Comparison of ENCODE assay signal across 18 mouse cellular contexts in the genomic region with DNA sequence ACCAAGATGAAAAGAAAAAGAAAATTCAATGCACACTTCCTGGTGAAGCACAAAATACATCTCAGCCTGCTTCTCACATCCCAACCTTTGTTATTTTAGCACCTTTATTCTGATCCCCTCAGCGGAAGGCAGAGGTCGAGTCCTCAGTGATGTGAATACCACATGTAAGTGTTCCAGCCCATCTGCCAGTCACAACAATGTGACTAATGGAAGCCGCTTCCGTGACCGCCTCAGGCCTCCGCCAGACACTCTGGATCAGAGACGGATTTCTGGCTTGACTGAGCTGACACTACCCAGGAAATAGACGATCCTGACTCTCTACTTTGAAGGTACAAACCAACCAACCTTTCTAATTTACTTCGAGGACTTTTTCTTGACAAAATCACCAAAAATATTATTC. TPM values are rescaled to one million over a fixed set of nuclear protein-coding genes. Genes with fewer than 3 reads are reported as not detected.
DNase-seq lines count a peak whose midpoint lies in the region; ATAC-seq lines count a peak whose summit lies in the region.
"Had no signal": no experiment of that assay in that cellular context is flagged by ENCODE, and none has a peak within 500 bp of the region (broad histone marks: within the 10 kb centered on the region; RNA-seq: fewer than 3 reads in every experiment).

No protein-coding gene starts in this region.

- no peak overlapping the region for H3K9ac ChIP-seq in lung, embryonic 15.5 days
- no peak overlapping the region for H3K9ac ChIP-seq in heart, embryonic 15.5 days
- no peak overlapping the region for H3K9ac ChIP-seq in stomach, embryonic 16.5 days (ENCODE audit: low read length)
- H3K9ac ChIP-seq: midbrain, embryonic 13.5 days had no signal

- H3K4me3 ChIP-seq in lung, embryonic 15.5 days: no peak overlapping the region
- H3K4me3 ChIP-seq in heart, embryonic 15.5 days: no peak overlapping the region
- no peak overlapping the region for H3K4me3 ChIP-seq in stomach, embryonic 16.5 days (replicated peaks; ENCODE audit: low read length)
- H3K4me3 ChIP-seq: embryonic facial prominence, embryonic 10.5 days; hindbrain, embryonic 10.5 days; midbrain, embryonic 13.5 days had no signal

- H3K4me2 ChIP-seq in lung, embryonic 15.5 days: no peak overlapping the region
- H3K4me2 ChIP-seq in heart, embryonic 15.5 days: no peak overlapping the region
- no peak overlapping the region for H3K4me2 ChIP-seq in stomach, embryonic 16.5 days (ENCODE audit: low read depth, low read length)
- H3K4me2 ChIP-seq: midbrain, embryonic 13.5 days had no signal

- H3K27ac ChIP-seq in lung, embryonic 15.5 days: peak overlapping the region; percentile 6
- H3K27ac ChIP-seq in heart, embryonic 15.5 days: peak overlapping the region; percentile 33; the same call in 1 of the 2 replicates
- peak overlapping the region; percentile 29; the same call in 1 of the 2 replicates for H3K27ac ChIP-seq in stomach, embryonic 16.5 days (ENCODE audit: low read length)
- H3K27ac ChIP-seq: embryonic facial prominence, embryonic 10.5 days; hindbrain, embryonic 10.5 days; midbrain, embryonic 13.5 days had no signal

- no peaks in the 10 kb centered on the region for H3K27me3 ChIP-seq in lung, embryonic 15.5 days
- no peaks in the 10 kb centered on the region for H3K27me3 ChIP-seq in heart, embryonic 15.5 days
- no peaks in the 10 kb centered on the region for H3K27me3 ChIP-seq in stomach, embryonic 16.5 days (ENCODE audit: control insufficient read depth, insufficient read depth, low read length)
- H3K27me3 ChIP-seq: midbrain, embryonic 13.5 days had no signal

- no peak for DNase-seq in lung, postnatal 4 days
- peak; percentile 60 to 82 for DNase-seq in heart, adult 18-20 months
- no peak for DNase-seq in layer of hippocampus, postnatal 36 days
- DNase-seq: adrenal gland, postnatal 14 days; cerebellum, adult 8-10 months; kidney, postnatal 25 days; right cerebral cortex, adult 18-20 months; spleen, adult 18-20 months had no signal

- ATAC-seq in lung, embryonic 15.5 days (ENCODE audit: borderline replicate concordance, extremely low read depth, low FRiP score, low TSS enrichment): no peak
- no peak for ATAC-seq in heart, embryonic 15.5 days (replicated peaks; ENCODE audit: insufficient number of reproducible peaks, insufficient read depth, low FRiP score, low read depth)
- no peak for ATAC-seq in stomach, embryonic 16.5 days (ENCODE audit: insufficient read depth, low FRiP score)
- no peak for ATAC-seq in granulocyte monocyte progenitor cell, adult 5-6 weeks (replicated peaks; ENCODE audit: poor library complexity, severe bottlenecking)
- ATAC-seq: forebrain, embryonic 16.5 days; inflammation-experienced regulatory T-cells, adult 6 months; midbrain, embryonic 13.5 days had no signal

- WGBS in lung, embryonic 15.5 days: 69% methylated on average over 9 of the region's 9 CpGs
- WGBS in heart, embryonic 15.5 days: 68% methylated on average over 9 of the region's 9 CpGs
- 71% methylated on average over 9 of the region's 9 CpGs for WGBS in stomach, embryonic 16.5 days

- no peaks in the 10 kb centered on the region for H3K36me3 ChIP-seq in lung, embryonic 15.5 days
- no peaks in the 10 kb centered on the region for H3K36me3 ChIP-seq in heart, embryonic 15.5 days
- no peaks in the 10 kb centered on the region for H3K36me3 ChIP-seq in stomach, embryonic 16.5 days (ENCODE audit: control insufficient read depth, insufficient read depth, low read length)
- H3K36me3 ChIP-seq: embryonic facial prominence, embryonic 10.5 days; hindbrain, embryonic 10.5 days; midbrain, embryonic 13.5 days had no signal

- H3K9me3 ChIP-seq in lung, embryonic 15.5 days: no peaks in the 10 kb centered on the region
- H3K9me3 ChIP-seq in heart, embryonic 15.5 days (replicated peaks): no peaks in the 10 kb centered on the region
- H3K9me3 ChIP-seq in stomach, embryonic 16.5 days (replicated peaks; ENCODE audit: control insufficient read depth, low read length): no peaks in the 10 kb centered on the region
- H3K9me3 ChIP-seq: embryonic facial prominence, embryonic 10.5 days; hindbrain, embryonic 10.5 days; midbrain, embryonic 13.5 days had no signal

- H3K4me1 ChIP-seq in lung, embryonic 15.5 days: peaks cover 26% of the 10 kb centered on the region
- H3K4me1 ChIP-seq in heart, embryonic 15.5 days (replicated peaks): peaks cover 18% of the 10 kb centered on the region
- H3K4me1 ChIP-seq in stomach, embryonic 16.5 days (ENCODE audit: control insufficient read depth, insufficient read depth, low read length): peaks cover 8% of the 10 kb centered on the region
- H3K4me1 ChIP-seq: hindbrain, embryonic 10.5 days; midbrain, embryonic 13.5 days had no signal

RNA-seq across cellular contexts. Expression of a gene that starts 20.0 kb away (rescaled TPM):
- 0.44 and 0.50 TPM in 2 replicates for polyA plus RNA-seq in lung, embryonic 15.5 days (2015; fragmentation: Nextera tagmentation; extraction: Ambion mirVana)
- under 1 TPM; 0.30 to 0.41 TPM for total RNA-seq in heart, adult 18-20 months (2021)
- 0.23 and 0.53 TPM in 2 replicates for polyA plus RNA-seq in heart, embryonic 15.5 days (2015; fragmentation: Nextera tagmentation; extraction: Ambion mirVana)
- 0.37 and 0.45 TPM in 2 replicates for polyA plus RNA-seq in stomach, embryonic 16.5 days (2015; fragmentation: Nextera tagmentation; extraction: Ambion mirVana)
- total RNA-seq in granulocyte monocyte progenitor cell, adult 5-6 weeks (2014; fragmentation: Nextera tagmentation): not detected in 2 replicates
- total RNA-seq in granulocyte monocyte progenitor cell, adult 5-6 weeks (2017): not detected in 2 replicates
- under 1 TPM; 0.27 to 0.56 TPM for total RNA-seq in layer of hippocampus, postnatal 36 days (2021)
- total RNA-seq: liver, adult 2 months had no signal
- polyA plus RNA-seq: inflammation-experienced regulatory T-cells, adult 6 months; liver, adult 2 months had no signal

RNA-seq across cellular contexts. Expression of a gene that starts 22.9 kb away (rescaled TPM):
- 30.4 and 32.5 TPM in 2 replicates for polyA plus RNA-seq in lung, embryonic 15.5 days (2015; fragmentation: Nextera tagmentation; extraction: Ambion mirVana)
- total RNA-seq in heart, adult 18-20 months (2021): 10 to 100 TPM; 28.6 to 33.5 TPM
- 16.8 and 24.6 TPM in 2 replicates for polyA plus RNA-seq in heart, embryonic 15.5 days (2015; fragmentation: Nextera tagmentation; extraction: Ambion mirVana)
- 31.3 and 33.7 TPM in 2 replicates for polyA plus RNA-seq in stomach, embryonic 16.5 days (2015; fragmentation: Nextera tagmentation; extraction: Ambion mirVana)
- total RNA-seq in granulocyte monocyte progenitor cell, adult 5-6 weeks (2014; fragmentation: Nextera tagmentation): 0.13 TPM in 1 of 2 replicates, not detected in the other
- 0.05 and 0.34 TPM in 2 replicates for total RNA-seq in granulocyte monocyte progenitor cell, adult 5-6 weeks (2017)
- 10 to 100 TPM in 1 of 2 experiments, 1 to 10 TPM in 1; 7.6 to 10.4 TPM for total RNA-seq in layer of hippocampus, postnatal 36 days (2021)
- polyA plus RNA-seq: inflammation-experienced regulatory T-cells, adult 6 months had no signal

Comparison
In these comparisons a context has a peak if more than half of its experiments do, and no peak if none do; other contexts are left out.
1. DNase-seq: peak in heart, adult 18-20 months (2 of 2); none in lung, postnatal 4 days (0 of 2) and layer of hippocampus, postnatal 36 days (0 of 2).
2. RNA of a gene that starts 22.9 kb away (total RNA-seq): 28.6 to 33.5 TPM in heart, adult 18-20 months and 7.6 to 10.4 TPM in layer of hippocampus, postnatal 36 days; 0.05 to 0.34 TPM in granulocyte monocyte progenitor cell, adult 5-6 weeks; every median in the first group is over 4 times any median in the second.
3. Peak in every context shown above with its lines, with median percentiles within 50 percentile points of each other: H3K27ac ChIP-seq.